Mouse (Mus musculus) bone marrow, adult 2 months (tissue): ENCODE measurements around the gene Hook2.

Experiments used
- CTCF ChIP-seq: fragments of 200-500 bp; IDR thresholded peaks from 2 replicates; pipeline ENCODE4 v1.5.1; 2011; ENCODE audit warnings: low read length, control low read depth; ENCODE audit not compliant: control insufficient read depth, insufficient read depth
- POLR2A ChIP-seq: fragments of 200-500 bp; IDR thresholded peaks from 2 replicates; pipeline ENCODE4 v1.6.1; 2011; ENCODE audit warnings: low read depth, mild to moderate bottlenecking, control low read depth, low read length, borderline replicate concordance; ENCODE audit not compliant: control insufficient read depth

DNA sequence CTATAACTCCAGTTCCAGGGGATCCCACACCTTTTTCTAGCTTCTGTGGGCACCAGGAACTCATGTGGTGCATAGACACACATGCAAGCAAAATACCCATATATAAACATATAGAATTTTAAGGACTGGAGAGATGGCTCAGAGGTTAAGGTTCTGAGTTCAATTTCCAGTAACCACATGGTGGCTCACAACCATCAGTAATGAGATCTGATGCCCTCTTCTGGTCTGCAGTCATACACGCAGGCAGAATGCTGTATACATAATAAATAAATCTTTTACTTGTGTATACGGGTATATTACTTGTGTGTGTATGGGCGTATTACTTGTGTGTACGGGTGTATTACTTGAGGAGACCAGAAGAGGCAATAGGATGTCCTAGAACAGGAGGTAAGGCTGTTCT lies 26.5 kb upstream of the Hook2 start:
- TF ChIP-seq CTCF (no peak), POLR2A (no peak)
